Mouse (Mus musculus): ENCODE data around the gene Nr0b1.

Gene Nr0b1

GRCm38 (mm10) chrX:86191614-86192419 lies at the start of gene Nr0b1:
Gene Nr0b1, plus strand, starts transcription at chrX:86191764.
- DNase-seq: no peak

DNA sequence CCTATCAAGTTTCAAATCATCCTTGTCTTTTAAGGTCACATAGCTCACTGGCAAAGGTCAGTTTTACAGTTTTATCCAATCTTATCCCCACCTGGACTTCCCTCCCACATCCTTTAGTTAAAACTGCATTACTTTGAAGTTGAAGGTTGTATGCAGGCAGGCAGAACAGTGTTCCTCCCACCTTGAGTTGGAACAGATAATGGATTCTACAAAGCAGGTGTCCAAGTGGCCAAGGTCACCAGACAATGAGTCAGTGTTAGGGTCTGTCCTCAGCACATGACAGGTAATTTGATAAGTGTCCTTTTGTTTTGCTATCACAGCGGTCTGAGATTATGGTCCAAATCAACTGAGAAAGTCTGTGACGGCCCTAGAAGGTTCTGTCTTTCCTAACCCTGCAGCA lies 4.3 kb upstream of the Nr0b1 start:
- no peak for DNase-seq

- no peak for DNase-seq
Observed at GRCm38 (mm10) chrX:86192420-86192994, 943 bp downstream of the Nr0b1 start.

DNA sequence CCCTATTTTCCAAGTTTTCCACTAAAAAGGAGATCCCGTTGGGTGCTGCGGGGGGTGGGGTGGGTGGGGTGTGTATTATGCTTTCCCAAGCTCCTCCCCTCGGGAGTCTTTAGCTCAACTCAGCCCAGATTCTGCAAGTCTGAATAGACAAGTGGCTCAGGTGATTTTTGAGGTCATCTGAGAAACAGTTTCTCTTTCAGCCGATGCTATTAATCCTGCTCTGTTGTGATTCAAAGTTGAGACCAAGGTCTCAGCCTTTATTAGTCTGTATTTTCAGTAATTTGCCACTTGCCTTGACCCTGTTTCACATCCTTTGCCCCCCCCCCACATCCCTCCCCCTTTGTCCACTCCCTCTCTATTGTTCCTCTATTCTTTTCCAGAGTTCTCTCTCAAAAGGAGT lies 1.8 kb downstream of the Nr0b1 start:
- DNase-seq: no peak

GRCm38 (mm10) chrX:86237246-86237645 lies 45.7 kb downstream of the Nr0b1 start:
- no peak for DNase-seq

Measured in kidney, postnatal 36 days (tissue).